ENCODE assay signal across 8 mouse cellular contexts in genomic region chr19:7341512-7342397, GRCm38 (mm10). TPM values are rescaled to one million over a fixed set of nuclear protein-coding genes. Genes with fewer than 3 reads are reported as not detected.
DNase-seq lines count a peak whose midpoint lies in the region; ATAC-seq and TF ChIP-seq lines count a peak whose summit lies in the region.

Gene Mark2, minus strand, starts transcription at chr19:7341860.

- peak within 1 kb of the TSS; percentile 97 for H3K4me2 ChIP-seq in forebrain, embryonic 13.5 days
- H3K4me2 ChIP-seq in liver, postnatal 0 days (ENCODE audit: low read depth, low read length) = peak within 1 kb of the TSS; percentile 98
- peak within 1 kb of the TSS; percentile 92 for H3K4me2 ChIP-seq in neural tube, embryonic 14.5 days (ENCODE audit: low read depth, low read length)

- no peaks in the 10 kb centered on the region for H3K36me3 ChIP-seq in ES-Bruce4 (ENCODE audit: control insufficient read depth, insufficient read depth, low read length, poor library complexity, severe bottlenecking)
- 0 out of 2 replicates have a peak, but pooled peaks cover 9% of the 10 kb centered on the region for H3K36me3 ChIP-seq in forebrain, embryonic 13.5 days (ENCODE audit: poor library complexity, severe bottlenecking)
- H3K36me3 ChIP-seq in liver, postnatal 0 days (replicated peaks; ENCODE audit: insufficient read depth, low read length) = no peaks in the 10 kb centered on the region
- H3K36me3 ChIP-seq in neural tube, embryonic 14.5 days (ENCODE audit: control insufficient read depth, insufficient read depth, low read length) = no peaks in the 10 kb centered on the region

- peak; percentile 36 for TF ChIP-seq POLR2A in ES-Bruce4 (IDR thresholded peaks at IDR 0.05; ENCODE audit: insufficient read depth, low read length)

- H3K4me1 ChIP-seq in ES-Bruce4 (ENCODE audit: control insufficient read depth, insufficient read depth, low read length) = peaks cover 10% of the 10 kb centered on the region
- H3K4me1 ChIP-seq in forebrain, embryonic 13.5 days = peaks cover 44% of the 10 kb centered on the region
- peaks cover 36% of the 10 kb centered on the region for H3K4me1 ChIP-seq in liver, postnatal 0 days (ENCODE audit: insufficient read depth)
- H3K4me1 ChIP-seq in neural tube, embryonic 14.5 days (ENCODE audit: control insufficient read depth, insufficient read depth, low read length) = peaks cover 24% of the 10 kb centered on the region

- H3K9ac ChIP-seq in ES-Bruce4 (ENCODE audit: low read depth, poor library complexity, severe bottlenecking) = peak within 1 kb of the TSS; percentile 85
- H3K9ac ChIP-seq in forebrain, embryonic 13.5 days = peak within 1 kb of the TSS; percentile 99
- H3K9ac ChIP-seq in liver, postnatal 0 days (replicated peaks) = peak within 1 kb of the TSS; percentile 93
- H3K9ac ChIP-seq in neural tube, embryonic 14.5 days (replicated peaks; ENCODE audit: low read depth, low read length) = peak within 1 kb of the TSS; percentile 66

- H3K27ac ChIP-seq in ES-Bruce4 (ENCODE audit: insufficient read depth, low read length) = peak within 1 kb of the TSS; percentile 59
- H3K27ac ChIP-seq in forebrain, embryonic 13.5 days = peak within 1 kb of the TSS; percentile 92
- peak within 1 kb of the TSS; percentile 88 for H3K27ac ChIP-seq in liver, postnatal 0 days (ENCODE audit: low read depth)
- H3K27ac ChIP-seq in neural tube, embryonic 14.5 days (ENCODE audit: low read depth, low read length) = peak within 1 kb of the TSS; percentile 73

- no peak for TF ChIP-seq CTCF in ES-Bruce4 (IDR thresholded peaks at IDR 0.05; ENCODE audit: low read depth, low read length)
- TF ChIP-seq CTCF in liver, postnatal 0 days (IDR thresholded peaks at IDR 0.05; ENCODE audit: low read depth) = no peak

- peak; percentile 99 to 100 for DNase-seq in heart, postnatal 10 days
- DNase-seq in large intestine, adult 2 months (ENCODE audit: low read depth, low spot score) = peak; percentile 100
- DNase-seq in liver, postnatal 0 days = peak; percentile 100
- DNase-seq in testis, postnatal 10 days (ENCODE audit: low spot score) = peak; percentile 100

- 2% methylated on average over 63 of the region's 63 CpGs for WGBS in forebrain, embryonic 13.5 days
- WGBS in large intestine, adult 2 months = 2% methylated on average over 63 of the region's 63 CpGs
- WGBS in liver, postnatal 0 days (ENCODE audit: insufficient replicate concordance) = 1% methylated on average over 58 of the region's 63 CpGs
- 2% methylated on average over 60 of the region's 63 CpGs for WGBS in neural tube, embryonic 14.5 days

- H3K9me3 ChIP-seq in ES-Bruce4 (replicated peaks; ENCODE audit: control insufficient read depth, insufficient read depth, low read length, poor library complexity, severe bottlenecking) = no peaks in the 10 kb centered on the region
- no peaks in the 10 kb centered on the region for H3K9me3 ChIP-seq in forebrain, embryonic 13.5 days (replicated peaks)
- H3K9me3 ChIP-seq in liver, postnatal 0 days (ENCODE audit: low read length) = no peaks in the 10 kb centered on the region
- H3K9me3 ChIP-seq in neural tube, embryonic 14.5 days (ENCODE audit: control insufficient read depth, low read length) = no peaks in the 10 kb centered on the region

- peak within 1 kb of the TSS; percentile 92 for H3K4me3 ChIP-seq in ES-Bruce4 (ENCODE audit: low read depth, low read length)
- H3K4me3 ChIP-seq in forebrain, embryonic 13.5 days = peak within 1 kb of the TSS; percentile 95
- peak within 1 kb of the TSS; percentile 75 for H3K4me3 ChIP-seq in liver, postnatal 0 days (ENCODE audit: low read depth, low read length)
- H3K4me3 ChIP-seq in neural tube, embryonic 14.5 days (ENCODE audit: low read depth, low read length) = peak within 1 kb of the TSS; percentile 65

- intact Hi-C loops in heart, postnatal 10 days (cut with DNase I) = loop anchor here (2.0 to 10.0 kb wide), 3 partner anchors 35 to 277 kb away; no protein-coding TSS in a partner anchor

- peak; percentile 44; the same call in 1 of the 2 replicates for TF ChIP-seq EP300 in ES-Bruce4 (IDR thresholded peaks at IDR 0.05; ENCODE audit: insufficient read depth, low read depth, low read length)
- no peak for TF ChIP-seq EP300 in liver, postnatal 0 days (IDR thresholded peaks at IDR 0.05; ENCODE audit: low read depth)

- ATAC-seq in cerebellum, adult (ENCODE audit: insufficient number of reproducible peaks, low FRiP score, low TSS enrichment) = peak; percentile 91
- ATAC-seq in forebrain, embryonic 13.5 days = peak; percentile 95
- ATAC-seq in liver, postnatal 0 days = peak; percentile 90
- peak; percentile 96 for ATAC-seq in neural tube, embryonic 14.5 days (ENCODE audit: low read depth)

- no peaks in the 10 kb centered on the region for H3K27me3 ChIP-seq in ES-Bruce4 (ENCODE audit: control insufficient read depth, insufficient read depth, low read length, poor library complexity, severe bottlenecking)
- H3K27me3 ChIP-seq in forebrain, embryonic 13.5 days = no peaks in the 10 kb centered on the region
- no peaks in the 10 kb centered on the region for H3K27me3 ChIP-seq in liver, postnatal 0 days (ENCODE audit: insufficient read depth, low read length)
- H3K27me3 ChIP-seq in neural tube, embryonic 14.5 days (ENCODE audit: control insufficient read depth, insufficient read depth, low read length) = no peaks in the 10 kb centered on the region

RNA-seq across cellular contexts. Expression of gene Mark2, which starts in this region (rescaled TPM):
- 52.1 and 60.5 TPM in 2 replicates for polyA plus RNA-seq in ES-Bruce4 (2011; ENCODE audit: insufficient read depth, insufficient read length, low read depth, missing spikeins)
- 38.3 and 39.0 TPM in 2 replicates for polyA plus RNA-seq in forebrain, embryonic 13.5 days (2015; fragmentation: Nextera tagmentation; extraction: Ambion mirVana)
- total RNA-seq in heart, postnatal 10 days (2021) = 10 to 100 TPM; 51.7 to 54.3 TPM
- polyA plus RNA-seq in large intestine, adult 2 months (2012; rRNA removed) = 108 and 145 TPM in 2 replicates
- 11.9 and 12.5 TPM in 2 replicates for polyA plus RNA-seq in liver, postnatal 0 days (2015; fragmentation: Nextera tagmentation; extraction: Ambion mirVana)
- polyA plus RNA-seq in neural tube, embryonic 14.5 days (2014; fragmentation: Nextera tagmentation; extraction: Ambion mirVana) = 44.3 and 62.7 TPM in 2 replicates

Comparison
In these comparisons a context has a peak if more than half of its experiments do, and no peak if none do; other contexts are left out.
1. Peak in every context shown above with its lines: DNase-seq, ATAC-seq, H3K4me3 ChIP-seq and H3K27ac ChIP-seq.